Mouse (Mus musculus) ES-E14 (cell line): ENCODE results near the gene Pak1. TPM values are rescaled to one million over a fixed set of nuclear protein-coding genes. Genes with fewer than 3 reads are reported as not detected.

Experiments
- DNase-seq: peaks from one replicate; pipeline ENCODE4 v3.0.0-alpha.2; 2013; ENCODE audit warnings: low read depth, low spot score
- H3K27ac ChIP-seq: 2 replicates; pipeline ENCODE4 v1.5.1; 2012; ENCODE audit warnings: low read depth, mild to moderate bottlenecking, low read length, moderate library complexity, mixed read lengths; ENCODE audit not compliant: poor library complexity, insufficient read depth, severe bottlenecking
- H3K36me3 ChIP-seq: 2 replicates; pipeline ENCODE4 v1.6.1; 2012; ENCODE audit warnings: mild to moderate bottlenecking, low read length, moderate library complexity, mixed read lengths; ENCODE audit not compliant: control insufficient read depth, poor library complexity, insufficient read depth, severe bottlenecking
- H3K4me1 ChIP-seq, 2 experiments: fragments of 150-350 bp in 1 of 2; sonication (generic) in 1 of 2; 2 replicates each; pipeline ENCODE4 v1.6.1; 2012; ENCODE audit warnings: low read length in 2 of 2, mild to moderate bottlenecking in 1 of 2, mixed read lengths in 1 of 2; ENCODE audit not compliant: control insufficient read depth in 2 of 2, insufficient read depth in 2 of 2, poor library complexity in 1 of 2
- H3K4me3 ChIP-seq, 2 experiments: fragments of 150-350 bp in 1 of 2; sonication (generic) in 1 of 2; 2 replicates each; pipeline ENCODE4 v1.5.1; 2012; ENCODE audit warnings: low read length in 2 of 2, low read depth in 1 of 2, mild to moderate bottlenecking in 1 of 2, mixed read lengths in 1 of 2; ENCODE audit not compliant: insufficient read depth in 1 of 2, poor library complexity in 1 of 2, severe bottlenecking in 1 of 2
- H3K9ac ChIP-seq: 2 replicates; pipeline ENCODE4 v1.6.1; 2012; ENCODE audit warnings: low read depth, mild to moderate bottlenecking, low read length, mixed read lengths; ENCODE audit not compliant: poor library complexity, insufficient read depth, severe bottlenecking
- H3K9me3 ChIP-seq: fragments of 150-350 bp; sonication (generic); 2 replicates; pipeline ENCODE4 v1.6.1; 2012; ENCODE audit warnings: low read depth, mild to moderate bottlenecking, low read length; ENCODE audit not compliant: control insufficient read depth, insufficient read depth
- CHD2 ChIP-seq: IDR thresholded peaks from 2 replicates; pipeline ENCODE4 v1.6.1; 2014; ENCODE audit warnings: mild to moderate bottlenecking, low read depth, low read length, inconsistent platforms
- HCFC1 ChIP-seq: IDR thresholded peaks from 2 replicates; pipeline ENCODE4 v1.6.1; 2012; ENCODE audit warnings: low read length, inconsistent platforms, borderline replicate concordance; ENCODE audit not compliant: insufficient read depth
- MAFK ChIP-seq: IDR thresholded peaks from 2 replicates; pipeline ENCODE4 v1.6.1; 2014; ENCODE audit warnings: mild to moderate bottlenecking, low read depth, low read length, inconsistent platforms; ENCODE audit not compliant: insufficient read depth
- ZC3H11A ChIP-seq: IDR thresholded peaks from 2 replicates; pipeline ENCODE4 v1.6.1; 2012; ENCODE audit warnings: low read depth, mild to moderate bottlenecking, inconsistent platforms, low read length, borderline replicate concordance
- ZNF384 ChIP-seq: IDR thresholded peaks from 2 replicates; pipeline ENCODE4 v1.6.1; 2012; ENCODE audit warnings: low read depth, low read length, inconsistent platforms
- in situ Hi-C, 2 experiments: fragments of 600-800 bp; cut with MboI; formaldehyde crosslinking; loops; one replicate each; pipeline ENCODE4 v1.15.1; 2025; ENCODE audit warnings: low sequenced_read_pairs in 2 of 2, inconsistent platforms in 1 of 2; ENCODE audit not compliant: unreplicated experiment in 2 of 2
- total RNA-seq: library from RNA; depleted of rRNA; stranded (reverse); fragments of 300-350 nt; gene quantifications from 2 replicates; pipeline ENCODE4 v1.2.3, GENCODE M21; 2012

Pak1 gene
- total RNA-seq, 1 experiment, result 19.1 TPM

GRCm38 (mm10) chr7:97775380-97775779, 13.0 kb upstream of the Pak1 start:
- Histone ChIP-seq H3K36me3 (no peaks in the 10 kb centered on the region), H3K4me3 (no peak overlapping the region), H3K27ac (no peak overlapping the region), H3K9me3 (no peaks in the 10 kb centered on the region), H3K9ac (no peak overlapping the region), H3K4me1 (no peaks in the 10 kb centered on the region)
- no peak for DNase-seq
- in situ Hi-C loops, result no loop called here
- no peak for TF ChIP-seq ZC3H11A

GRCm38 (mm10) chr7:97775923-97776322, 12.4 kb upstream of the Pak1 start:
- no peak for DNase-seq
- in situ Hi-C loops, result no loop called here
- no peak for TF ChIP-seq MAFK
- no peak for TF ChIP-seq ZNF384
- no peak for TF ChIP-seq CHD2
- no peak for TF ChIP-seq ZC3H11A
- no peak for TF ChIP-seq HCFC1

GRCm38 (mm10) chr7:97777191-97777590, 11.2 kb upstream of the Pak1 start:
- Histone ChIP-seq H3K4me1 (no peaks in the 10 kb centered on the region), H3K4me3 (no peak overlapping the region), H3K9ac (no peak overlapping the region), H3K9me3 (no peaks in the 10 kb centered on the region), H3K36me3 (no peaks in the 10 kb centered on the region), H3K27ac (no peak overlapping the region)
- in situ Hi-C loops, result no loop called here
- no peak for TF ChIP-seq ZC3H11A
- no peak for TF ChIP-seq MAFK
- TF ChIP-seq ZNF384, result no peak
- no peak for TF ChIP-seq HCFC1
- no peak for TF ChIP-seq CHD2
- no peak for DNase-seq

More at GRCm38 (mm10) chr7:97775923-97776322, 12.4 kb upstream of the Pak1 start:
- Histone ChIP-seq H3K9ac (no peak overlapping the region), H3K9me3 (no peaks in the 10 kb centered on the region), H3K27ac (no peak overlapping the region), H3K36me3 (no peaks in the 10 kb centered on the region), H3K4me1 (no peaks in the 10 kb centered on the region), H3K4me3 (no peak overlapping the region)

GRCm38 (mm10) chr7:97780222-97780621, 8.1 kb upstream of the Pak1 start:
- no peaks in the 10 kb centered on the region for H3K36me3 ChIP-seq
- DNase-seq, result no peak
- no peaks in the 10 kb centered on the region for H3K9me3 ChIP-seq
- H3K27ac ChIP-seq, result no peak overlapping the region
- H3K4me1 ChIP-seq, result no peaks in the 10 kb centered on the region
- no peak overlapping the region for H3K9ac ChIP-seq
- TF ChIP-seq CHD2 (no peak), ZC3H11A (no peak), MAFK (no peak), ZNF384 (no peak), HCFC1 (no peak)
- H3K4me3 ChIP-seq, result no peak overlapping the region
- in situ Hi-C loops, result no loop called here

- in situ Hi-C loops, result no loop called here
- TF ChIP-seq ZNF384, result no peak
- DNase-seq, result no peak
- no peaks in the 10 kb centered on the region for H3K36me3 ChIP-seq
- no peak overlapping the region for H3K4me3 ChIP-seq
- no peaks in the 10 kb centered on the region for H3K4me1 ChIP-seq
- no peak overlapping the region for H3K9ac ChIP-seq
- no peak overlapping the region for H3K27ac ChIP-seq
- H3K9me3 ChIP-seq, result no peaks in the 10 kb centered on the region
These were observed 7.5 kb upstream of the Pak1 start for GRCm38 (mm10) chr7:97780815-97781214.
